Comparison of ENCODE assay signal across 13 mouse cellular contexts in the genomic region with DNA sequence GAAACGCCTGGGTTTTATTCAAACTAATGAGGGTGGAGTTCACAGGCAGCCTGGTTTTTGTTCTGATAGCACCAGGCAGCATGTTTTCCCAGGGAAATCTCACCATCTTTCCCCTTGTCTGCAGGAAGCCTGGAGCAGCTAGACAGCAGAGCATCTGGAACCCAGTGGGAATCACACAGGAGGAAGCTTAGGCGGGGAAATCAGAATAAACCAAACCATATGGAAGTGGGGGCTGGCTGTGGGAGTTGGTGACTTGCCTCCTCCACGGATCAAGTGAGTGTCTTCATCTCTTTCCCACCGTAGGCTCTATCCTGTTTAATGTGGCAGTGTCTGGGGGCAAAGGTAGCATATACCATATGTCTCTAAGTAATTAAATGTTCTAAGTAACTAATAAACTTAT. TPM values are rescaled to one million over a fixed set of nuclear protein-coding genes. Genes with fewer than 3 reads are reported as not detected.
DNase-seq lines count a peak whose midpoint lies in the region; ATAC-seq lines count a peak whose summit lies in the region.
"Had no signal": no experiment of that assay in that cellular context is flagged by ENCODE, and none has a peak within 500 bp of the region (broad histone marks: within the 10 kb centered on the region; RNA-seq: fewer than 3 reads in every experiment).

No protein-coding gene starts in this region.

- 15% methylated on average over 4 of the region's 4 CpGs for WGBS in embryonic facial prominence, embryonic 13.5 days

- intact Hi-C loops in left cerebral cortex, postnatal 14 days (cut with DNase I) = no loop called here

- DNase-seq in frontal cortex, postnatal 36 days (ENCODE audit: low spot score in 2 of 2) = peak; percentile 62 to 64
- no peak for DNase-seq in frontal cortex, postnatal 25 days (ENCODE audit: low spot score in 2 of 2)
- DNase-seq in left cerebral cortex, postnatal 14 days (ENCODE audit: low spot score in 2 of 2) = peak; percentile 20 to 46
- DNase-seq in left cerebral cortex, adult 11 months (ENCODE audit: low spot score) = no peak
- peak; percentile 40 to 65 for DNase-seq in right cerebral cortex, postnatal 10 days (ENCODE audit: low spot score in 2 of 2)
- DNase-seq in kidney, adult 9 months = no peak
- DNase-seq in retina, postnatal 1 day = no peak
- DNase-seq: gastrocnemius, postnatal 25 days; kidney, postnatal 36 days had no signal

- no peak for ATAC-seq in embryonic facial prominence, embryonic 13.5 days (ENCODE audit: insufficient number of reproducible peaks, insufficient read depth, low FRiP score, low TSS enrichment, low read depth)
- ATAC-seq: CD4-positive, CD25-positive, alpha-beta regulatory T cell, adult 4 months had no signal

- H3K27me3 ChIP-seq in embryonic facial prominence, embryonic 13.5 days = no peaks in the 10 kb centered on the region
- H3K27me3 ChIP-seq: midbrain, embryonic 12.5 days had no signal

- peaks cover 22% of the 10 kb centered on the region for H3K4me1 ChIP-seq in embryonic facial prominence, embryonic 13.5 days
- H3K4me1 ChIP-seq: midbrain, embryonic 12.5 days had no signal

- H3K4me2 ChIP-seq in embryonic facial prominence, embryonic 13.5 days = no peak overlapping the region
- H3K4me2 ChIP-seq: midbrain, embryonic 12.5 days had no signal

- H3K4me3 ChIP-seq in embryonic facial prominence, embryonic 13.5 days = no peak overlapping the region
- H3K4me3 ChIP-seq: midbrain, embryonic 12.5 days had no signal

- no peaks in the 10 kb centered on the region for H3K9me3 ChIP-seq in embryonic facial prominence, embryonic 13.5 days
- H3K9me3 ChIP-seq: midbrain, embryonic 12.5 days had no signal

- H3K27ac ChIP-seq in embryonic facial prominence, embryonic 13.5 days = peak overlapping the region; percentile 45; the same call in 1 of the 2 replicates
- H3K27ac ChIP-seq: midbrain, embryonic 12.5 days had no signal

- no peak overlapping the region for H3K9ac ChIP-seq in embryonic facial prominence, embryonic 13.5 days
- H3K9ac ChIP-seq: midbrain, embryonic 12.5 days had no signal

- H3K36me3 ChIP-seq in embryonic facial prominence, embryonic 13.5 days = no peaks in the 10 kb centered on the region
- H3K36me3 ChIP-seq: midbrain, embryonic 12.5 days had no signal

RNA-seq across cellular contexts. Expression of a gene that starts 19.2 kb away (rescaled TPM):
- total RNA-seq in left cerebral cortex, postnatal 14 days (2021) = 1 to 10 TPM; 1.6 to 2.6 TPM
- 1.4 and 2.0 TPM in 2 replicates for polyA plus RNA-seq in embryonic facial prominence, embryonic 13.5 days (2015; fragmentation: Nextera tagmentation; extraction: Ambion mirVana)
- total RNA-seq: gastrocnemius, postnatal 25 days had no signal

RNA-seq across cellular contexts. Expression of a gene that starts 49.8 kb away (rescaled TPM):
- total RNA-seq in left cerebral cortex, postnatal 14 days (2021) = 1 to 10 TPM; 6.7 to 7.3 TPM
- 0.11 and 0.15 TPM in 2 replicates for polyA plus RNA-seq in embryonic facial prominence, embryonic 13.5 days (2015; fragmentation: Nextera tagmentation; extraction: Ambion mirVana)
- total RNA-seq: gastrocnemius, postnatal 25 days had no signal
- polyA plus RNA-seq: liver, embryonic 16.5 days had no signal

Comparison
In these comparisons a context has a peak if more than half of its experiments do, and no peak if none do; other contexts are left out.
1. DNase-seq: peak in frontal cortex, postnatal 36 days (2 of 2), left cerebral cortex, postnatal 14 days (2 of 2) and right cerebral cortex, postnatal 10 days (2 of 2); none in frontal cortex, postnatal 25 days (0 of 2), left cerebral cortex, adult 11 months (single experiment), kidney, adult 9 months (single experiment) and retina, postnatal 1 day (single experiment).